Comparison of ENCODE assay signal across 20 mouse cellular contexts in the genomic region with DNA sequence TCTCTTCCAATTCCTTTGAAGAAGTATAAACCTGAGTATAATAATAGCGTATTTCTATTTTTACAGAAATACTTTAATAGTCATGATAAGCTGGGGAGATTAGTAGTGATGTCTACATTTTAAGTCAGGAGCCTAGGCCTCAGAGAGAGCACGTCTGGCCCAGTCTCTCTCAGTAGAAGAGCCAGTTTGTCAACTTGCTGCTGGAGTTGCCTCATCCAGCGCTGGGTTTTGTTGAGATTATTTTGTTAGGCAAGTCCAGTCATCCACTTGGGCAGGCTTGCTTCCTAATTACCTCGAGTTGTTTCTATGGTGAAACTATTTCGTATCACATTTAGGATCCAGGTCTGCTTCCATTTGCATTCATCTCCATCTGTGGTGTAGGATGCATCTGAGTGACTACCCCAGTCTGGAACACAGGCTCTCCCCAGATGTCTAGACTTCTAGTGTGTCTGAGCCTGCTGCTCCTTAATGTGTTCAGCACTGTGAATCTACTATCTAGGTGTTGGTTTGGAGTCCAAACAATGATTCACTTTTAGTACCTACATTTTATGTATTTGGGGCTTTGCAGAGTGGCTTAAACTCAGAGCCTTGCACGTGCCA. TPM values are rescaled to one million over a fixed set of nuclear protein-coding genes. Genes with fewer than 3 reads are reported as not detected.
A peak's percentile ranks its signal among the peaks of the same experiment; 100 is the strongest.
DNase-seq lines count a peak whose midpoint lies in the region.
"Had no signal": no experiment of that assay in that cellular context is flagged by ENCODE, and none has a peak within 500 bp of the region (broad histone marks: within the 10 kb centered on the region; RNA-seq: fewer than 3 reads in every experiment).

No protein-coding gene starts in this region.

- DNase-seq in layer of hippocampus, adult 9-11 months = peak; percentile 42
- no peak for DNase-seq in layer of hippocampus, postnatal 14 days (ENCODE audit: low spot score in 2 of 2)
- DNase-seq in urinary bladder, adult 18-20 months (ENCODE audit: low spot score in 2 of 2) = peak; percentile 20 to 58
- no peak for DNase-seq in urinary bladder, adult 2 months (ENCODE audit: low spot score)
- peak; percentile 90 for DNase-seq in fat pad, adult 2 months (ENCODE audit: extremely low read depth, low read depth, low spot score)
- no peak for DNase-seq in testis, postnatal 10 days (ENCODE audit: low spot score)
- DNase-seq: adrenal gland, postnatal 25 days; B cell, adult 2 months; cerebellum, adult 18-20 months; cerebellum, postnatal 14 days; gastrocnemius, postnatal 10 days; heart, postnatal 36 days; kidney, adult 8-10 months; kidney, postnatal 4 days; left cerebral cortex, postnatal 4 days; liver, postnatal 0 days; lung, postnatal 10 days; retina, postnatal 1 day; spleen, adult 18-20 months; thymus, postnatal 4 days had no signal

RNA-seq across cellular contexts. Expression of gene Acpp, which starts 45.1 kb away (rescaled TPM):
- total RNA-seq in layer of hippocampus, postnatal 14 days (2021) = under 1 TPM; 0.24 to 0.62 TPM
- polyA plus RNA-seq in urinary bladder, adult 2 months (2012; rRNA removed) = 4.7 and 5.1 TPM in 2 replicates

Comparison
In these comparisons a context has a peak if more than half of its experiments do, and no peak if none do; other contexts are left out.
1. DNase-seq: peak in layer of hippocampus, adult 9-11 months (single experiment), urinary bladder, adult 18-20 months (2 of 2) and fat pad, adult 2 months (single experiment); none in layer of hippocampus, postnatal 14 days (0 of 2), urinary bladder, adult 2 months (single experiment) and testis, postnatal 10 days (single experiment).